Mouse (Mus musculus): ENCODE results near the gene Omg. TPM values are rescaled to one million over a fixed set of nuclear protein-coding genes. Genes with fewer than 3 reads are reported as not detected.

Omg gene
- polyA plus RNA-seq (2021) = not detected

DNA sequence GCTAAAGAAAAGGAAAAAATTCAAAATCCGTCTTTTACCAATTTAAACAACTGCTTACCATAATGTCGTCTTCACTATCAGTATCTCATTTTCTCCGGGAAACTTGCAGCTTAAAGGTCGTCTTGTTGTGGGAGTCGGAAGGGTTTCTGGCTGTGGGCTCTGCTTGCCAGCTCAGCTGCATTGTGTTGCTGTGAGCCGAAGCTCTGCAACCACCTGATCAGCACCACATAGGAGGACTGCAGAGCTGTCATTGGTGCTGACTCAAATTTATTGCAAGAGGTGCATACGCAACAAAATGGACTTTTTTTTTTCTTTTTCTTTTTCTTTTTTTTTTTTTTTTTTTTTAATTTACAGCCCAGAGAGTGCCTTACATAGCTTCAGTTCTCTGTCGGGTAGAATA is at the start of gene Omg:
TSS of gene Omg (minus strand) at position 240 of the 400 bp plus-strand sequence.
- ChIA-PET CTCF (interaction anchor here (0.7 to 2.4 kb wide), 2 partner anchors 16 to 56 kb away, joined by 3 to 6 read pairs; no protein-coding TSS in a partner anchor), POLR2A (interaction anchor here (0.6 kb wide), 1 partner anchor 38 kb away, joined by 5 read pairs; no protein-coding TSS in a partner anchor)
- in situ Hi-C loops (cut with MboI; ENCODE audit: low pct_unique_long_range_greater_than_20kb) = no loop called here
- no peaks in the 10 kb centered on the region for H3K27me3 ChIP-seq
- DNase-seq (ENCODE audit: low read depth, low spot score) (no peak), ATAC-seq (no peak)
- TF ChIP-seq CTCF (IDR thresholded peaks at IDR 0.05) = no peak

DNA sequence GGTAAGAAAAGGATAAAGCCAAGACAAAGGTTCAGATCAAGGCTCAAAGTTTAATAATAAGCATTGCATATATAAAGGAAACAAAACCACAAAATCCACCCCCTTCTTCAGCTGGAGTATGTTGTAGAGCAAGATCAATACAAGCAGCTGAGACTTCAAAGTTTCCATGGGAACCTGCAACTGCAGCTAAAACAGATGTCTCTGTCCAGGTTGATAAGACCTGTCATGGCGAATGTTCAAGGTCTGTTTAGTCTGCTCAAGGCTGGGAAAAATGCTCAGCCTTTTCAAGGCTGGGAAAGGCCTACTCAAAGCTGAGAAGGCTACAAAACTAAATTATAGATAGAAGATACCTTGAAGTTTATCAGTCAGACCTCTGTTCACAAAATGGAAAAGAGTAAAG is 48.7 kb upstream of the Omg start:
- no peak for TF ChIP-seq CTCF (IDR thresholded peaks at IDR 0.05)
- H3K27me3 ChIP-seq = no peaks in the 10 kb centered on the region
- CTCF ChIA-PET = interaction anchor here (1.1 to 1.2 kb wide), 2 partner anchors 19 to 69 kb away, joined by 3 read pairs; no protein-coding TSS in a partner anchor
- POLR2A ChIA-PET = no interaction called here
- in situ Hi-C loops (cut with MboI; ENCODE audit: low pct_unique_long_range_greater_than_20kb) = no loop called here
- DNase-seq (ENCODE audit: low read depth, low spot score) (no peak), ATAC-seq (no peak)

DNA sequence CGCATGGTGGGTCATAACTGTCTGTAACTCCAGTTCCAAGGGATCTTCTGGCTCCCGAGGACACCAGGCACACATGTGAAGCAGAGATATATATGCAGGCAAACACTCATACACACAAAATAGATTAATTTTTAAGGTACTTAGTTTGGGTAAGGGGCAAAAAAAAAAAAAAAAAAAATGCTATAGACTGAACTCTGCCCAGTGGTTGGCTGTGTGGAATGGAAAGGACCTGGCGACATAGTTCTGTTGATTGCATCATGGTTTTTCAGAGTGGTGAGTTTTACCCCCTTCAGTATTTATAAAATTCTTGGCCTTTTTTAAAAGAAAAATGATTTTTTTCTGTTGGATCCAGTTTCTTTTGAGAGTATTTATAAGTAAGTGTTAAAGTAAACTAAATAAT is 32.4 kb upstream of the Omg start:
- ChIA-PET POLR2A (no interaction called here), CTCF (no interaction called here)
- DNase-seq (ENCODE audit: low read depth, low spot score) = no peak
- in situ Hi-C loops (cut with MboI; ENCODE audit: low pct_unique_long_range_greater_than_20kb) = no loop called here
- no peaks in the 10 kb centered on the region for H3K27me3 ChIP-seq
- ATAC-seq = no peak
- no peak for TF ChIP-seq CTCF (IDR thresholded peaks at IDR 0.05)

DNA sequence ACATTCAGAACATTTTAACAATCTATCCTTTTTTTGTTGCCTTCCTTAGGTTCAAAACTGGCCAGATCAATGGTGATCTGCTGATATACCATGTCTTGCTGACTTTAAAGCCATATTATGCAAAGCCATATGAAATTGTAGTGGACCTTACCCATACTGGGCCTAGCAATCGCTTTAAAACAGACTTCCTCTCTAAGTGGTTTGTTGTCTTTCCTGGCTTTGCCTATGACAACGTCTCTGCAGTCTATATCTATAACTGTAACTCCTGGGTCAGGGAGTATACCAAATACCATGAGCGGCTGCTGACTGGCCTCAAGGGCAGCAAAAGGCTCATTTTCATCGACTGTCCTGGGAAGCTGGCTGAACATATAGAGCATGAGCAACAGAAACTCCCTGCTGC is 31.7 kb upstream of the Omg start:
- ChIA-PET POLR2A (no interaction called here), CTCF (no interaction called here)
- no peak for DNase-seq (ENCODE audit: low read depth, low spot score)
- no peak for TF ChIP-seq CTCF (IDR thresholded peaks at IDR 0.05)
- in situ Hi-C loops (cut with MboI; ENCODE audit: low pct_unique_long_range_greater_than_20kb) = no loop called here
- ATAC-seq = no peak
- no peaks in the 10 kb centered on the region for H3K27me3 ChIP-seq

DNA sequence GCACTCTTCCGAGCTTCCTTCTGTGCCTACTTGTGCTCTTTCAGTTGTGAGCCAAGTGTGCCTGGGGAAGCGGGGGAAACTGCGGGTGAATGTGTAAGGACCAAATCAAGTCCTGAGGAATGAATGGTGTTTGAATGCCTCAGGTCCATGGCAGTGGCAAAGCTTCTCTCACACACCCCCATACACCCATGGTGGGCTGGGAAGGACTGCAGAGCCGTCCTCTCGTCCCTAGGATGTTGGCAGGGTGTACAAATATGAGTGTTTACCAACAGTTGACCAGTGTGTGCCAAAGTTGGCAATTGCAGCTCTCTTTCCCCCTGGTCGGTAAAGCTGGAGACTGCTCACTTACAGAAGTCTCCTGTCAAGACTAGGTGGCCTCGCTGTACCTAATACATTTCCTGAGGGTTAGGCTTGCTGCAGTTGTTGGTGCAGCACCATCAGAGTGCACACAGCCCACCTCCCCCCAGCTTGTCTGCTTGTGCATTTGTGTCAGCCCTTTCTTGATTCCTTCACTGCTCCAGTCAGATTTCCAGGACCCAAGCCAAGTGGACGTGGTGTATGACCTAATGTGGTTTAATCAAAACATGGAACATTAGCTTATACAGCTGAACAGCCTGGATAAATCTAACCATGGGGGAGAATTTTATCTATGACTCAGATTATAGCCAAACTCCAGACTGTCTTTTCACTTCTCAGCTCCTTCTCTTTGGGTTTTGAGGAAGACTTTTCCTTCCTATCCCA is 30.2 kb upstream of the Omg start:
- POLR2A ChIA-PET = interaction anchor here (0.8 to 1.2 kb wide), 2 partner anchors 9 to 45 kb away, joined by 3 read pairs; no protein-coding TSS in a partner anchor
- in situ Hi-C loops (cut with MboI; ENCODE audit: low pct_unique_long_range_greater_than_20kb) = no loop called here
- CTCF ChIA-PET = interaction anchor here (0.8 to 1.8 kb wide), 5 partner anchors 12 to 58 kb away, joined by 3 to 6 read pairs (median 4); no protein-coding TSS in a partner anchor
- DNase-seq (ENCODE audit: low read depth, low spot score) (peak; percentile 85), ATAC-seq (peak; percentile 89)
- H3K27me3 ChIP-seq = no peaks in the 10 kb centered on the region
- TF ChIP-seq CTCF (IDR thresholded peaks at IDR 0.05) = no peak

DNA sequence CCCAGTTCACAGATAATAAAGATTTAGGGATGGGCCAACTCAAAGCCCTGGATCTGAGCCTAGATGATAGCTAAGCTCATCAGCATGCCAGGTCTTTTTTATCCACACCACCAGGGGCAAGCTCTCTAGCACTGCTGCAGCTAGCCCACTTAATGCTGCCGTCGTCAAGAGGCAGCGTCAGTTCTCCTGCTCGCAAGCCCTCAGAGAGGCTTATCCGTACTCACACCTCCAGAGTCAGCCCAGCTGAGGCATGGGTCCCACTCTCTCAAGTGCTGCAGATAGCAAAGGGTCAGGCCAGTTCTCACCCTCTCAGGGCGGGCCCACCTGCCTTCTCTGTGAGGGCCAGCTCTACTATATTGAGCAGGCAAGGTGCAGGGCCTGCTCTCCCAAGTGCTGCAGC is 29.4 kb upstream of the Omg start:
- no peak for TF ChIP-seq CTCF (IDR thresholded peaks at IDR 0.05)
- in situ Hi-C loops (cut with MboI; ENCODE audit: low pct_unique_long_range_greater_than_20kb) = no loop called here
- no peaks in the 10 kb centered on the region for H3K27me3 ChIP-seq
- DNase-seq (ENCODE audit: low read depth, low spot score) = no peak
- ChIA-PET POLR2A (interaction anchor here (0.6 to 1.2 kb wide), 2 partner anchors 44 to 566 kb away, joined by 3 read pairs; no protein-coding TSS in a partner anchor), CTCF (interaction anchor here (1.0 to 1.8 kb wide), 3 partner anchors 11 to 58 kb away, joined by 3 to 6 read pairs (median 4); no protein-coding TSS in a partner anchor)
- no peak for ATAC-seq

DNA sequence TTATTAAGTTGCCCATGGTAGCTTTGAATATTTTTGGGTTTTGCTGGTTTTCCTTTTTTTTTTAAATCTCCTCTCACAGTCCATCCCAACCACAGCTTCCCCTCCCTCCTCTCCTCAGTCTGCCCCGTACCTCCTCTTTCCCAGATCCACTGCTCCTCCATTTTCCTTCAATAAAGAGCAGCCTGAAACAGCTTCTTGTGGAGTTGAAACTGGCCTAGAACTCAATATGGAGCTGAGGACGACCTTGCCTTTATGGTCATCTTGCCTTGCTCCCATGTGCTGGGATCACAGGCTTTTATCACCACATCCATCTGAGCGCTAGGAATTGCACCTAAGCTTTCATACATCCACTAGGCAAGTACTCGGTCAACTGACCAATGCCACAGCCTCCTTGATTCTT is 27.6 kb upstream of the Omg start:
- CTCF ChIA-PET = interaction anchor here (0.7 kb wide), 1 partner anchor 15 kb away, joined by 3 read pairs; no protein-coding TSS in a partner anchor
- in situ Hi-C loops (cut with MboI; ENCODE audit: low pct_unique_long_range_greater_than_20kb) = no loop called here
- TF ChIP-seq CTCF (IDR thresholded peaks at IDR 0.05) = no peak
- no peak for DNase-seq (ENCODE audit: low read depth, low spot score)
- ATAC-seq = no peak
- POLR2A ChIA-PET = interaction anchor here (0.5 kb wide), 1 partner anchor 60 kb away, joined by 3 read pairs; the partner anchor contains the start of gene Rab11fip4
- H3K27me3 ChIP-seq = no peaks in the 10 kb centered on the region

DNA sequence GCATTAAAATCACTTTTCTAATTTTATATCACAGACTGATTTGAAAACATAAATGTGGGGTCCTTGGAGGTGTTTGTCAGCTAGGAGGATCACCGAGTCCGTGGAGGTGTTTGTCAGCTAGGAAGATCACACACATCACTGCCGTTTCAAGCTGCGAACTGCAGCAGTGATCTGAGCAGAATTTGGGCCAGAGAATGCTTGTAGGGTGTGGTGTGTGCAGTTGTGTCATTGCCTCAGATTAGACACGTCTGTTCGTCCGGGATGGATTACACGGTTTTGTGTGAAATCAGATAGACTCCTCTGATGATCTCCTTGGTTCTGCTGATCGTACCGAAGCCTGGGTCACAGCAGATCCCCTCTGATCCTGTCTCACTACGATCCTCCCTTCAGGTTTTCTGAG is 26.9 kb upstream of the Omg start:
- ChIA-PET CTCF (no interaction called here), POLR2A (no interaction called here)
- no peak for ATAC-seq
- no peak for DNase-seq (ENCODE audit: low read depth, low spot score)
- no peaks in the 10 kb centered on the region for H3K27me3 ChIP-seq
- TF ChIP-seq CTCF (IDR thresholded peaks at IDR 0.05) = no peak
- in situ Hi-C loops (cut with MboI; ENCODE audit: low pct_unique_long_range_greater_than_20kb) = no loop called here

DNA sequence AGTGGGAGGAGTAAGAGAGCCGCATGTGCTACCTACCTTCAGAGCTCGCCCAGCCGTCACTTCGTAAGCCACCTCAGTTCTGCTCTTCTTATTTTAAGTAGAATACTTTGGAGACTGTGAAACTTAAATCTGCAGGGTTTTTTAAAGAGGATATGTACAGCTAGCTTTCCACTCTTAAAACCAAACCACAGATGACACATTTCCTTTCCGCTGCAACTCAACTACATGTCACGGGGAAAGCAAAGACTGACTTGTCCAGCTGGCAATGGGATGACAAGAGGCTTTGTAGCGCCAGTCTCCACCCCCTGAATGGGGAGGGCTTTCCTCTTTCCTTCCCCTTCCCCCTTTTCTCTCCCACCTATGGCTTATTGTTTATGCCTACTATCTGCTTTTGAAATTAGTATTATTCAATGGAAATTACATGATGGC is 26.5 kb upstream of the Omg start, which contains the start of the genes Evi2 and Evi2a:
TSS of gene Evi2 (minus strand) at position 257 of the 429 bp plus-strand sequence.
TSS of gene Evi2a (minus strand) at position 277 of the 429 bp plus-strand sequence.
- ChIA-PET POLR2A (no interaction called here), CTCF (no interaction called here)
- DNase-seq (ENCODE audit: low read depth, low spot score) (no peak), ATAC-seq (no peak)
- no peaks in the 10 kb centered on the region for H3K27me3 ChIP-seq
- in situ Hi-C loops (cut with MboI; ENCODE audit: low pct_unique_long_range_greater_than_20kb) = no loop called here
- TF ChIP-seq CTCF (IDR thresholded peaks at IDR 0.05) = no peak

DNA sequence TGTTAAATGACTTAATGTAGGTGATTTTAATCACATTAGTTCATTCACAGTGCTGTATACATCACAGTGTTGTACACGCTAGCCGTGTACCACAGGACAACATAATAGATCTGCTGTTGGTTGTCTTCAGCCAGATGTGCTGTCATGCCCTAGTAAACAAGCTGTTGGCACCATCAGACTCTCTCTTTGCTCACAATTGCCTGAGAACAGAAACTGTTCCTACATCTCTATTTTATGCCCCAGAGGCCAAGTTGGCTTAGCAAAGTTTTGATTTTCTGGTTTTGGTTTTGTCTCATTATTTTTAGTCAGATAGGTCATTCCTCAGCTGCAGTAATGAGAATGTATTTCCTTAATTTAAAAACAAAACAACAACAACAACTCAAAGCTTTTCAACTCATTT is 25.9 kb upstream of the Omg start:
- DNase-seq (ENCODE audit: low read depth, low spot score) (no peak), ATAC-seq (no peak)
- in situ Hi-C loops (cut with MboI; ENCODE audit: low pct_unique_long_range_greater_than_20kb) = no loop called here
- ChIA-PET POLR2A (no interaction called here), CTCF (no interaction called here)
- TF ChIP-seq CTCF (IDR thresholded peaks at IDR 0.05) = no peak
- no peaks in the 10 kb centered on the region for H3K27me3 ChIP-seq

DNA sequence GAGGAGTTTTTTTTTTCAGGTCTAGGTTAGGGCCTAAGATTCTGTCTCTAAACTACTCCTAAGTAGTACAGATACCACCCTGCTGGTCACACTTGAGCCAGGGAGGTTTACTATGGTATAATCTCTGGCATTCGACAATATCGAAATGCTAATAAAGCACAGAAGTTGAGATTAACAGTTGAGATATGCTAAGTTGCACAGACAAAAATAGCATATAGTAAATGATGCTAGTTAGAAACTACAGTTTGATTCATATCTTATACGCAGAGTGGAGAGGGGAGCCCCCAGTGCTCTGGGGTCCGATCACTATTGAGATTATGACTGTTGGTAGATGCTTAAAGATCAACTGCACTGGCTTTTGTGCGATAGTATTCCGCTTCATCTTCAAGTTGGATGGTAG is 25.3 kb upstream of the Omg start:
- no peak for TF ChIP-seq CTCF (IDR thresholded peaks at IDR 0.05)
- DNase-seq (ENCODE audit: low read depth, low spot score) (no peak), ATAC-seq (no peak)
- in situ Hi-C loops (cut with MboI; ENCODE audit: low pct_unique_long_range_greater_than_20kb) = no loop called here
- POLR2A ChIA-PET = no interaction called here
- CTCF ChIA-PET = no interaction called here
- no peaks in the 10 kb centered on the region for H3K27me3 ChIP-seq
